Mouse (Mus musculus) CD4-positive helper T cell, adult 2 months (primary cell): ENCODE results near the gene Gm47841.

Experiments
- DNase-seq: peaks from one replicate; pipeline ENCODE4 v3.0.0-alpha.2; 2012; ENCODE audit warnings: low read depth, missing footprints, low spot score

The Gm47841 gene

DNA sequence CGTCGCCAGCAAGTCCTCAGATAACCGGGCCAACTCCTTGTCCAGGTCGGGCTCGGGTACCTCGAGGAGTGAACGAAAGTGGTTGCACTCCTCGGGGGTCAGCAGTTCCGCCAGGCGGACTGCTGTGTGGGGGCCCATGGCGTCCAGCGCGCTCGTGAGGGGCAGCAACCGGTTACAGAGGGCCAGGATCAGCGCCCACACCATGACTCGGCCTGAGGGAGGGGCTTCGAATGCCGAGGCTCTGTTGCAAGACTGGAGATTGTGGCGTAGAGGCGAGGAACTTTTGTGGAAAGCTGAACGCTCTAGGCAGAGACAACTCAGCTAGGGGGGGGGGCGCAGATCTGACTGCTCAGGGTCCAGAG, at the start of gene Gm47841:
Gene Gm47841 (minus strand): TSS at position 204 of the 362 bp plus-strand sequence.
- DNase-seq: no peak

DNA sequence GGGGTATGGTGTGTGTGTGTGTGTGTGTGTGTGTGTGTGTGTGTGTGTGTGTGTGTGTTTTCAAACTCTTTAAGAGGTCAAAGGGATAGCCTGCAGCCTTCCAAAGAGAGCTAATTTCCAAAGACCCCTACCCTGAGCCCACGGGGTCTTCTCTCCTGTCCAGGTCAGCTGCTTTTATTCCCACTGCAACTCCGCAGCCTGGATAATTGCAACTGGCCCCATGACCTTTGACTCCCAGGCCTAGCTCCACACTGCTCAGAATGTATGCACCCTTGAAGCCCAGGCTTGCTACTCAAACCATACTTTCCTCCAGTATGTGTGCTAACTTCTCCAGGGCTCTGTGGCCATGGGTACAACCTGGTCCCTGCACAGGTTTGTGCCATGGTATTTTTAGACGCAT, 48.2 kb upstream of the Gm47841 start:
- no peak for DNase-seq

GRCm38 (mm10) chr15:101094979-101095378, 47.8 kb upstream of the Gm47841 start:
- no peak for DNase-seq

DNA sequence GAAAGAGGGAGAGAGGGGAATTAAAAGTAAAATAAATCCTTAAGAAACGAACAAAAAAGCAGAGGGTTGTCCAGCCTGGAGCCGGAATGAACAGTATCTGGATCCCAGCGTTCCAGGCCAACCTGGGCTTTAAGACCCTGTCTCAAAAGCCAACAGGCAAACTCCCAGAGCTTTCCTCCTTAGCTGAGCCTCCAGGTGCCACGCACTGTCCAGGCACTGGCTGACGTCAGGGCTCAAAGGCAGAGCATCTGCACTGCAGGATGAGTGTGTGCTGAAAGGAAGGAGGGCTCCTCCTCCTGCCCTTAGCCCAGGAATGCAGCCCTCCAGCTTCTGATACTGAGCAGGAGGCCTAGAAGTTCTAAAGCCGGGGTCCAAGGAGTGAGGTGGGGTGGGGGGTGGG, 46.8 kb upstream of the Gm47841 start:
- DNase-seq: no peak

DNA sequence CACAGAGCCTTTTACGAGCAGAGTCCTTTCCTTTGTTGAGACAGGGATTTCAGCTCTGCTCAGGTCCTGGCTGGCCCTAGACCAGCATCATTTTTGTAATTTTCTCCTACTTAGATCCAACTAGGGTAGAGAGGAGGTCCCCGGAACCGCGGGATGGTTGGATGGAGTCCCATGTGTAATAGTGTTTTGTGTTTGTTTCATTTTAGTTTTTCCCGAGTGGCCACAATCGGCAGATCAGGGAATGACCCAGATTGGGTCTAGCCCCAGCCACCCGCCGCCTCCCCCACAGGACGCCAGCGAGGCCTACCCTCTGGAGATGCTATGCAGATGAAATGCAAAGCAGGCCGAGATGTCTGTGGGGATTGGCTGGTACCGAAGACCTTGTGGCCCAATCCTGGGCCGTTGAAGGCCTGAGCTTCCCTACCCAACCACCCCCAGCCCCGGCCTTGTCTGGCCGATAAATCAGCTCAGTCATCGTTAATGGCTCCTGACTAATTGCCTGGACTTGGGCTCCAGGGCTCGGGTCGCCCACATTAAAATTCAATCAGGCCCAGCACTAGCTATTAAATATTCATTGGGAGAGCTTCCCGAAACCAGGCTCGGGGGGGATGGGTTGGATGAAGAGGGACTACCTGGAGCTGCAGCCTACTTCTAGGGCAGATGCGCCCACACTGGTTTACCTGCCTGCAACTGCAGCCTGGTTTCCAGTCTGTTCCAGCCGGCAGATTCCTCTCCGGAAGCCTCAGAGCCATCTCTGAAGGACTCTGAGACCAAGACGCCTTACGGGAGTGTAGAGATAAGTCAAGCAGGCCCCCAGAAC, 45.8 kb upstream of the Gm47841 start:
- no peak for DNase-seq

DNA sequence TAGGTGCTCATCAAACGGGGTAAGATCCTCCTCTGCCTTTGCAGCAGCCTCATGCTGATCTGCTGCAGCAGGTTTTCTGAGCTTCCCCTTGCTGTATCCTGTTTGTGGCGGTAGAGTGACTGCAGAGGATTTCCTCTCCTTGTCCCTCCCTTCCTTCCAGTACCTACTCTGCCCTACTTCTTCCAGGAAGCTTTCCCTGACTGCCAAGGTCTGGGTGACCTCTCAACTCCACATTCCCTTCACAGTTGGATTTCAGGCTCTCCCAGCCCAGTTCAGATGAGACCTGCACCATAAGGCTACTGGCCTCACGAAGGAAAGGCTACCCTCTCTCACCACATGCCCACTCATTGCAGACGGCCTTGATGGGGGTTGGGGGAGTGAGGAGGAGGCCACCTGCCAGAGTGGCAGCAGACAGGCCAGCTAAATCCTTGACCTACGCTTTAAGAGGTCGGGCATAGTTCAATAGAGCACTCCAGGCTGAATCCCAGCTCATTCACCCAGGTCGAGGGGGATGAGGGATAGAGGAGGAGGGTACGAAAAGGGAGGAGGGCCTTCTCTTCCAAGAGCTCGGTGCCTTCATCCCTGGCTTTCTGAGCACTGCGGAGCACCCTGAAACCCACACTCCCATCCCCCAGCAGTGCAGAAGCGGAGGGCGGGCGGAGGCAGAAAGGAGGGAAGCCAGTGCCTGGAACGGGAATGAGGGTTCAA, 45.1 kb upstream of the Gm47841 start:
- DNase-seq: no peak

GRCm38 (mm10) chr15:101091551-101091950, 44.4 kb upstream of the Gm47841 start:
- no peak for DNase-seq

- no peak for DNase-seq
Observed at GRCm38 (mm10) chr15:101088291-101088690, 41.1 kb upstream of the Gm47841 start.

DNA sequence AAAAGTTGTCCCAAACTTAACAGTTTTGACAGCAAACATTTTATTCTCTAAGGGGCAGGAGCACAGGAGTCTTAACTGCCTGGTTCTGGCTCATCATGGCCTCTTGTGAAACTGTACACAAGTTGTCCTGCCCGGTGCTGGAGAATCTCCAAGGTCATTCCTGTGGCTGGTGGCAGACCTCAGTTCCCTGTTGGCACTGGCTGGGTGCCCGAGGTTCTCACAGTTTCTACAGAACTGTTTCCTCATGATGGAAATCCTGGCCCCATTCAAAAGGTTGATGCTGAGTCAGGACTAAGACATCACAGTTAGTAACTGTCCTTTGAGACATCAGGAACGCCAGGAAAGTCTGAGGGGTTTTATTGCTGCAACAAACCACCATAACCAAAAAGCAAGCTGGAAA, 39.8 kb upstream of the Gm47841 start:
- no peak for DNase-seq

- no peak for DNase-seq
Observed at GRCm38 (mm10) chr15:101086451-101086850, 39.3 kb upstream of the Gm47841 start.

GRCm38 (mm10) chr15:101084499-101084898, 37.3 kb upstream of the Gm47841 start:
- DNase-seq: no peak

- DNase-seq: no peak
Observed at GRCm38 (mm10) chr15:101082236-101082635, 35.0 kb upstream of the Gm47841 start.

GRCm38 (mm10) chr15:101081035-101081548, 33.9 kb upstream of the Gm47841 start:
- no peak for DNase-seq

DNA sequence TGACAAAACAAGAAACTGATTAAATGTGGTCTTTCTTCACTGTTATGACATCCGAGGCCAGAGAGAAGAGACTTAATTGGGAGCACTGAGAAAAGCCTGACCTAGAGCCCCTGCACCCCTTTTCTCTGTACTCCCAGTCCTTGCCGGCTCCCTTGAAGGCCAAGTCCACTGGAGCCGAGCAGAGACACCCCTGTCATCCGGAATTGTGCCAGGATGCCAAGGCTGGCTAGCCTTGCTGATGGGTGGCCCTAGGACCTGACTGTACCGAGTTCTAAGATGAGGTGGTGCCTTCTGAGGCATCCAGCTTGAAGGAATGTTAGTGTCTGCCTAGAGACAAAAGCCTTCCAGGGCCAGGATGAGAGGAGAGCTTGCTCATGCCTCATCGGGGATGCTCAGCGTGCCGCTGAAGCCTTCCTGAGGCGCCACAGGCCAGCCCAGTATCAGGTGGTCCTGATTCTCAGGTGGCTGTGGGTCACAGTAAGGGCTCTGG, 32.9 kb upstream of the Gm47841 start:
- no peak for DNase-seq

- DNase-seq: peak; percentile 26
Observed at GRCm38 (mm10) chr15:101078731-101079156, 31.5 kb upstream of the Gm47841 start.

GRCm38 (mm10) chr15:101077813-101078730, 30.9 kb upstream of the Gm47841 start, which contains the start of gene Fignl2:
Fignl2 (minus strand) TSS chr15:101078567.
- DNase-seq: no peak

- no peak for DNase-seq
Observed at GRCm38 (mm10) chr15:101077001-101077812, 30.0 kb upstream of the Gm47841 start.

DNA sequence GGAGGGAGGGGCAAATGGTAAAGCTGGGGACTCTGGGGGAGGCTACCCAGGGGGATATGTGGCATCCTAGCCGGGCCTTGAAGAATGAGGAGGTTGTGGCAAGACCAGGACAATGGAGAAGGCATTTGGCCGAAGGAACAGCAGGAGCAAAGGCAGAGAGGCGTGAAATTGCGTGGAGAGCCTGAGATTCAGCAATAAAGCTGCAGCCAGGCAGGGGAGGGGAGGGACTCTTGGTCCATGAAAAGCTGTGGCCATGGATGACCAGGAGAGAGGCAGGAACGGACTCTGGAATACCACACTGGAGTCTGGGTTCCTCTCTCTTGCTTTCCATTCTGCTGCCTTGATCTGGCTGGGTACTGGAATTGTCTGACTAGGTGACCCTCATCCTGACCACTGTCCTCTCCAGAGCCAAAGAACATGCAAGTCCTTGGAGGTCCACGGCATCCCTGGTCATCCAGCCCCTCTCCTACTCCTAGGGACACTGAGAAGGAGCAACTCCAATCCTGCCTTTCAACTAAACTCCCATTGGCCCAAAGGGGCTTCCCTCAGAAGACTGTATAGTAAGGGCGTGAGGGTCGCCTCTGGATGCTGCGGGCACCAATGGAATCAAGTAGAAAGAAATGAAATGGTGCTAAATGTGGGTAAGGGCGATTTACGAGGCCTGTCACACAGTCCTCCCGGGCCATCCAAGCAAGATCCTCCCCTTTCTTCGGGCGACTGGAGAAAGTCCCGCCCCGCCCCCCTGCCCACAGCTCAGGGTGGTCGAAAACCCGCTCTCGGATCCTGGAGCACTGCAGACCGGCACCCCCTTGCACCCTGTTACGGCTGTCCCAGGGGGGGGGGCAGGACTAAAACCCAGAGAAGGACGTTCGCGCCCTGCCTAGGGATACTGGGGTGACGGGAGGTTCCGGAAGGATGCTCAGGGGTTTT, 29.1 kb upstream of the Gm47841 start:
- DNase-seq: no peak

- DNase-seq: no peak
Observed at GRCm38 (mm10) chr15:101075656-101076055, 28.5 kb upstream of the Gm47841 start.
